9 mouse cellular contexts compared by ENCODE assay signal in genomic region chr8:85595391-85595790, GRCm38 (mm10). TPM values are rescaled to one million over a fixed set of nuclear protein-coding genes. Genes with fewer than 3 reads are reported as not detected.
A peak's percentile ranks its signal among the peaks of the same experiment; 100 is the strongest.
DNase-seq lines count a peak whose midpoint lies in the region; ATAC-seq and TF ChIP-seq lines count a peak whose summit lies in the region.
"Had no signal": no experiment of that assay in that cellular context is flagged by ENCODE, and none has a peak within 500 bp of the region (broad histone marks: within the 10 kb centered on the region; RNA-seq: fewer than 3 reads in every experiment).

No protein-coding gene starts in this region.

- H3K27ac ChIP-seq in hindbrain, embryonic 14.5 days, result no peak overlapping the region
- no peak overlapping the region for H3K27ac ChIP-seq in hindbrain, embryonic 13.5 days
- no peak overlapping the region for H3K27ac ChIP-seq in kidney, postnatal 0 days

- TF ChIP-seq CTCF in brain, embryonic 14.5 days (IDR thresholded peaks at IDR 0.05; ENCODE audit: borderline replicate concordance, extremely low read depth, insufficient read depth, insufficient read length), result no peak
- no peak for TF ChIP-seq CTCF in kidney, postnatal 0 days (IDR thresholded peaks at IDR 0.05; ENCODE audit: low read depth)

- H3K4me2 ChIP-seq in hindbrain, embryonic 14.5 days (replicated peaks), result no peak overlapping the region; the same call in 1 of the 2 replicates
- no peak overlapping the region for H3K4me2 ChIP-seq in hindbrain, embryonic 13.5 days
- no peak overlapping the region for H3K4me2 ChIP-seq in kidney, postnatal 0 days (ENCODE audit: low read length)

- no peak for ATAC-seq in hindbrain, embryonic 14.5 days (ENCODE audit: low FRiP score)
- ATAC-seq in hindbrain, embryonic 13.5 days (ENCODE audit: low FRiP score), result no peak
- ATAC-seq in kidney, postnatal 0 days (replicated peaks; ENCODE audit: low FRiP score, low read depth), result 0 out of 2 replicates have a peak, but pooled peaks have one; percentile 54
- ATAC-seq: Patski had no signal

- 45% methylated on average over 6 of the region's 6 CpGs for WGBS in hindbrain, embryonic 14.5 days
- 38% methylated on average over 6 of the region's 6 CpGs for WGBS in hindbrain, embryonic 13.5 days
- WGBS in kidney, postnatal 0 days, result 35% methylated on average over 6 of the region's 6 CpGs

- H3K27me3 ChIP-seq in hindbrain, embryonic 14.5 days (ENCODE audit: control insufficient read depth, insufficient read depth, low read length), result no peaks in the 10 kb centered on the region
- no peaks in the 10 kb centered on the region for H3K27me3 ChIP-seq in hindbrain, embryonic 13.5 days
- no peaks in the 10 kb centered on the region for H3K27me3 ChIP-seq in kidney, postnatal 0 days (ENCODE audit: insufficient read depth, low read length)
- H3K27me3 ChIP-seq: Patski had no signal

- no peaks in the 10 kb centered on the region for H3K9me3 ChIP-seq in hindbrain, embryonic 14.5 days (ENCODE audit: control insufficient read depth, low read length)
- no peaks in the 10 kb centered on the region for H3K9me3 ChIP-seq in hindbrain, embryonic 13.5 days
- H3K9me3 ChIP-seq in kidney, postnatal 0 days (replicated peaks; ENCODE audit: low read length), result no peaks in the 10 kb centered on the region

- no peaks in the 10 kb centered on the region for H3K36me3 ChIP-seq in hindbrain, embryonic 14.5 days (replicated peaks; ENCODE audit: control insufficient read depth, insufficient read depth)
- H3K36me3 ChIP-seq in hindbrain, embryonic 13.5 days, result no peaks in the 10 kb centered on the region
- no peaks in the 10 kb centered on the region for H3K36me3 ChIP-seq in kidney, postnatal 0 days (ENCODE audit: insufficient read depth, low read length)

- peak; percentile 28 for DNase-seq in hindbrain, embryonic 14.5 days (ENCODE audit: low spot score)
- DNase-seq in brain, embryonic 14.5 days (ENCODE audit: low read depth), result peak; percentile 77
- DNase-seq in kidney, postnatal 0 days (ENCODE audit: low spot score), result peak; percentile 10
- DNase-seq in lung, postnatal 25 days (ENCODE audit: low spot score), result peak; percentile 12
- no peak for DNase-seq in left cerebral cortex, adult 11 months (ENCODE audit: low spot score)
- DNase-seq in embryo, embryonic 9.5 days (ENCODE audit: extremely low spot score), result no peak
- DNase-seq in frontal cortex, postnatal 25 days (ENCODE audit: low spot score in 2 of 2), result no peak

- no peaks in the 10 kb centered on the region for H3K4me1 ChIP-seq in hindbrain, embryonic 14.5 days (replicated peaks; ENCODE audit: control insufficient read depth, insufficient read depth, low read length)
- H3K4me1 ChIP-seq in hindbrain, embryonic 13.5 days (replicated peaks), result peaks cover 4% of the 10 kb centered on the region; the same call in 1 of the 2 replicates
- H3K4me1 ChIP-seq in kidney, postnatal 0 days (replicated peaks; ENCODE audit: insufficient read depth, low read length), result no peaks in the 10 kb centered on the region

- no peak overlapping the region for H3K4me3 ChIP-seq in hindbrain, embryonic 14.5 days (replicated peaks; ENCODE audit: low read length)
- no peak overlapping the region for H3K4me3 ChIP-seq in hindbrain, embryonic 13.5 days
- no peak overlapping the region for H3K4me3 ChIP-seq in kidney, postnatal 0 days (replicated peaks; ENCODE audit: low read depth, low read length)

- TF ChIP-seq POLR2A in brain, embryonic 14.5 days (IDR thresholded peaks at IDR 0.05; ENCODE audit: borderline replicate concordance, extremely low read depth, insufficient read depth, insufficient read length, poor library complexity, severe bottlenecking), result no peak

- no peak overlapping the region for H3K9ac ChIP-seq in hindbrain, embryonic 14.5 days
- H3K9ac ChIP-seq in hindbrain, embryonic 13.5 days, result no peak overlapping the region
- H3K9ac ChIP-seq in kidney, postnatal 0 days (ENCODE audit: low read depth, low read length), result no peak overlapping the region

RNA-seq across cellular contexts. Expression of gene Dnaja2, which starts 40.2 kb away (rescaled TPM):
- polyA plus RNA-seq in hindbrain, embryonic 14.5 days (2014; fragmentation: Nextera tagmentation; extraction: Ambion mirVana), result 172 and 197 TPM in 2 replicates
- 168 and 172 TPM in 2 replicates for polyA plus RNA-seq in hindbrain, embryonic 13.5 days (2015; fragmentation: Nextera tagmentation; extraction: Ambion mirVana)
- polyA plus RNA-seq in brain, embryonic 14.5 days (2012; rRNA removed), result 44.7 and 78.5 TPM in 2 replicates
- 143 and 155 TPM in 2 replicates for polyA plus RNA-seq in kidney, postnatal 0 days (2015; fragmentation: Nextera tagmentation; extraction: Ambion mirVana)

Comparison
In these comparisons a context has a peak if more than half of its experiments do, and no peak if none do; other contexts are left out.
1. DNase-seq: peak in hindbrain, embryonic 14.5 days (single experiment), brain, embryonic 14.5 days (single experiment), kidney, postnatal 0 days (single experiment) and lung, postnatal 25 days (single experiment); none in left cerebral cortex, adult 11 months (single experiment), embryo, embryonic 9.5 days (single experiment) and frontal cortex, postnatal 25 days (0 of 2).